Mouse (Mus musculus): ENCODE results near the gene P2rx7. TPM values are rescaled to one million over a fixed set of nuclear protein-coding genes. Genes with fewer than 3 reads are reported as not detected.
A peak's percentile ranks its signal among the peaks of the same experiment; 100 is the strongest.

Gene P2rx7
- polyA plus RNA-seq, 1 experiment, result 1.5 TPM

- Histone ChIP-seq H3K4me3 (ENCODE audit: insufficient read depth, low read depth, low read length) (no peak overlapping the region), H3K4me1 (ENCODE audit: control insufficient read depth, insufficient read depth, insufficient read length, low read length) (no peaks in the 10 kb centered on the region), H3K27ac (replicated peaks; ENCODE audit: low read depth, low read length) (no peak overlapping the region)
Observed at GRCm38 (mm10) chr5:122719168-122719567, 75.5 kb downstream of the P2rx7 start.

- Histone ChIP-seq H3K4me1 (ENCODE audit: control insufficient read depth, insufficient read depth, insufficient read length, low read length) (no peaks in the 10 kb centered on the region), H3K4me3 (ENCODE audit: insufficient read depth, low read depth, low read length) (no peak overlapping the region), H3K27ac (replicated peaks; ENCODE audit: low read depth, low read length) (no peak overlapping the region)
Observed at GRCm38 (mm10) chr5:122725453-122725852, 81.7 kb downstream of the P2rx7 start.

GRCm38 (mm10) chr5:122726068-122726467, 82.4 kb downstream of the P2rx7 start:
- Histone ChIP-seq H3K4me3 (ENCODE audit: insufficient read depth, low read depth, low read length) (no peak overlapping the region), H3K4me1 (ENCODE audit: control insufficient read depth, insufficient read depth, insufficient read length, low read length) (no peaks in the 10 kb centered on the region), H3K27ac (replicated peaks; ENCODE audit: low read depth, low read length) (no peak overlapping the region)

GRCm38 (mm10) chr5:122726595-122726994, 82.9 kb downstream of the P2rx7 start:
- no peaks in the 10 kb centered on the region for H3K4me1 ChIP-seq (ENCODE audit: control insufficient read depth, insufficient read depth, insufficient read length, low read length)
- H3K27ac ChIP-seq (replicated peaks; ENCODE audit: low read depth, low read length), result no peak overlapping the region
- H3K4me3 ChIP-seq (ENCODE audit: insufficient read depth, low read depth, low read length), result no peak overlapping the region

- no peak overlapping the region for H3K27ac ChIP-seq (replicated peaks; ENCODE audit: low read depth, low read length)
- H3K4me3 ChIP-seq (ENCODE audit: insufficient read depth, low read depth, low read length), result no peak overlapping the region
- H3K4me1 ChIP-seq (ENCODE audit: control insufficient read depth, insufficient read depth, insufficient read length, low read length), result peaks cover under 1% of the 10 kb centered on the region; the same call in 1 of the 2 replicates
Observed at GRCm38 (mm10) chr5:122727096-122727495, 83.4 kb downstream of the P2rx7 start.

- Histone ChIP-seq H3K27ac (replicated peaks; ENCODE audit: low read depth, low read length) (no peak overlapping the region), H3K4me3 (ENCODE audit: insufficient read depth, low read depth, low read length) (no peak overlapping the region), H3K4me1 (ENCODE audit: control insufficient read depth, insufficient read depth, insufficient read length, low read length) (peaks cover 8% of the 10 kb centered on the region; the same call in 1 of the 2 replicates)
Observed at GRCm38 (mm10) chr5:122730776-122731175, 87.1 kb downstream of the P2rx7 start.

- H3K4me1 ChIP-seq (ENCODE audit: control insufficient read depth, insufficient read depth, insufficient read length, low read length), result peaks cover 8% of the 10 kb centered on the region; the same call in 1 of the 2 replicates
- no peak overlapping the region for H3K27ac ChIP-seq (replicated peaks; ENCODE audit: low read depth, low read length)
- no peak overlapping the region for H3K4me3 ChIP-seq (ENCODE audit: insufficient read depth, low read depth, low read length)
Observed at GRCm38 (mm10) chr5:122731321-122731720, 87.6 kb downstream of the P2rx7 start.

GRCm38 (mm10) chr5:122731991-122732673, 88.4 kb downstream of the P2rx7 start:
- Histone ChIP-seq H3K27ac (replicated peaks; ENCODE audit: low read depth, low read length) (peak overlapping the region; percentile 44), H3K4me3 (ENCODE audit: insufficient read depth, low read depth, low read length) (peak overlapping the region; percentile 19), H3K4me1 (ENCODE audit: control insufficient read depth, insufficient read depth, insufficient read length, low read length) (peaks cover 8% of the 10 kb centered on the region; the same call in 1 of the 2 replicates)

- Histone ChIP-seq H3K27ac (replicated peaks; ENCODE audit: low read depth, low read length) (no peak overlapping the region), H3K4me3 (ENCODE audit: insufficient read depth, low read depth, low read length) (no peak overlapping the region), H3K4me1 (ENCODE audit: control insufficient read depth, insufficient read depth, insufficient read length, low read length) (peaks cover 8% of the 10 kb centered on the region; the same call in 1 of the 2 replicates)
Observed at GRCm38 (mm10) chr5:122733881-122734280, 90.2 kb downstream of the P2rx7 start.

- Histone ChIP-seq H3K27ac (replicated peaks; ENCODE audit: low read depth, low read length) (no peak overlapping the region), H3K4me1 (ENCODE audit: control insufficient read depth, insufficient read depth, insufficient read length, low read length) (peaks cover 8% of the 10 kb centered on the region; the same call in 1 of the 2 replicates), H3K4me3 (ENCODE audit: insufficient read depth, low read depth, low read length) (no peak overlapping the region)
Observed at GRCm38 (mm10) chr5:122735853-122736252, 92.1 kb downstream of the P2rx7 start.

GRCm38 (mm10) chr5:122736761-122737160, 93.0 kb downstream of the P2rx7 start:
- Histone ChIP-seq H3K27ac (replicated peaks; ENCODE audit: low read depth, low read length) (no peak overlapping the region), H3K4me1 (ENCODE audit: control insufficient read depth, insufficient read depth, insufficient read length, low read length) (peaks cover 8% of the 10 kb centered on the region; the same call in 1 of the 2 replicates), H3K4me3 (ENCODE audit: insufficient read depth, low read depth, low read length) (no peak overlapping the region)

Other genes with a start within 250 kb of the P2rx7 start
- 16.6 and 17.5 TPM in 2 replicates for gene Anapc7, start 222.2 kb upstream of the P2rx7 start, polyA plus RNA-seq (2012; ENCODE audit: insufficient read depth, insufficient read length, missing spikeins)
- gene Atp2a2, start 141.7 kb upstream of the P2rx7 start, polyA plus RNA-seq (2012; ENCODE audit: insufficient read depth, insufficient read length, missing spikeins), result 77.3 and 79.4 TPM in 2 replicates
- gene Ift81, start 29.4 kb upstream of the P2rx7 start, polyA plus RNA-seq (2012; ENCODE audit: insufficient read depth, insufficient read length, missing spikeins), result 23.3 and 26.5 TPM in 2 replicates
- 23.7 and 29.2 TPM in 2 replicates for gene P2rx4, start 63.6 kb downstream of the P2rx7 start, polyA plus RNA-seq (2012; ENCODE audit: insufficient read depth, insufficient read length, missing spikeins)
- gene Camkk2, start 135.5 kb downstream of the P2rx7 start, polyA plus RNA-seq (2012; ENCODE audit: insufficient read depth, insufficient read length, missing spikeins), result 9.4 and 10.4 TPM in 2 replicates
- gene Anapc5, start 177.4 kb downstream of the P2rx7 start, polyA plus RNA-seq (2012; ENCODE audit: insufficient read depth, insufficient read length, missing spikeins), result 112 and 138 TPM in 2 replicates
- 8.8 and 12.4 TPM in 2 replicates for gene Rnf34, start 206.1 kb downstream of the P2rx7 start, polyA plus RNA-seq (2012; ENCODE audit: insufficient read depth, insufficient read length, missing spikeins)

All from brown adipose tissue, adult 24 weeks (tissue).